Mouse (Mus musculus) heart, postnatal 36 days (tissue): ENCODE measurements around the gene Thy1. TPM values are rescaled to one million over a fixed set of nuclear protein-coding genes. Genes with fewer than 3 reads are reported as not detected.

Experiments
- DNase-seq, 2 experiments: peaks; one replicate each; pipeline ENCODE4 v3.0.0; 2021 to 2022
- intact Hi-C: fragments of 180-260 bp; cut with DNase I; formaldehyde crosslinking; loops from one replicate; pipeline ENCODE4 v1.15.1; 2025
- total RNA-seq, 2 experiments: library from RNA; stranded (reverse); gene quantifications; 2 replicates each; pipeline ENCODE4 v1.2.3; 2021

Gene Thy1
- total RNA-seq, 2 experiments from 2014 or later: 13.3 to 15.3 TPM

GRCm38 (mm10) chr9:44065177-44065576 is 22.0 kb downstream of the Thy1 start:
- intact Hi-C loops: no loop called here
- no peak for DNase-seq

GRCm38 (mm10) chr9:44066785-44067225 is 23.6 kb downstream of the Thy1 start, which contains the start of gene Usp2:
Usp2 (plus strand) TSS chr9:44067021.
- peak; percentile 100 for DNase-seq
- intact Hi-C loops: loop anchor here (2.0 kb wide), 2 partner anchors 18 to 82 kb away; no protein-coding TSS in a partner anchor

DNA sequence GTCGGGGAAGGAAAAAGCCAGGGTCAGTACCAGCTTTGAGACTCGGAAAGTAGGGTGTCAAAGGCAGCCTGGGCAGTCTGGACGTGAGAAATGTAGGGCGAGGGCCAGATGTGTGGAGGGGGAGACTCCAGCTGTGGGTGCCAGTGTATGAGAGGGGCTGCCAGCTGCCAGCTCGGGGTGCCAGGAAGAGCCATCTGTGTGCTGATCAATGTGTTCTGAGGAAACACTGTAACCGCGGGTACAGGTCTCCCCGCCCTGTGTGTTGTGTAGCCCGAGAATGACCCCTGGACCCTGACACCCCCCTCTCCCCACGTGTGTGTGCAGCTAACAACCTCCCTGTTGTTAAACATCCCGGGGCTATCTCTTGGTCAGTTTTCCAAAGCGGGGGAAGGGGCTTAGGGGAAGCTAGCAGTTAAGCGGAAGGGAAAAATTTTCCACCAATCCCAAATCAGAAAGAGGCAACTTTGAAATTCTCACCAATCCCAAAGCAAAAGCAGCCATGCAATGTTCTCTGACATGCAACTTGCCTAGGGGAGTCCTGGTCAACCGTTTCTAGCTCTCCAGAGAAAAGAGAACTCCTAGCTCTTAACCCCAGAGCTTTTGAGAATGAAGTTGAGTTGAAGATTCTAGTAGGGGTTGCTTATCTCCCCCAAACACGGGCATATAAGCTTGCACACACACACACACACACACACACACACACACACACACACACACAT is 24.2 kb downstream of the Thy1 start:
- DNase-seq: no peak
- intact Hi-C loops: loop anchor here (2.0 kb wide), 2 partner anchors 17 to 83 kb away; no protein-coding TSS in a partner anchor

DNA sequence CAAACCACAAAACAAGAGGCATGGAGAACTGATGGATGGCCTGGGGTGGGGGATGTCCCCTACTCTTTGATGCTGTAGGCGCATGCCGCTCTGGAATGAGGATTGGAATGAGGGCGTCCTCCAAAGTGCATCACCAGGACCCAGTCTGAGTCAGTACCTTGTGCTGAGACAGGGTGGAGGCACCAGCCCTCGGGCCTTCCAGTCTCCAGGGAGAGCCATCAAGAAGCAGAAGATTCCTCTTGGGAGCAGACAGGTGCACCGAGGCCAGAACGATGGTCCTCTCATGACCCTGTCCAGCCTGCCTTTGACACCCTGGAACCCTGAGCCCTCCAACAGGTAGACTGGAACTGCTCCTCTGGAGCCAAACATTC is 24.8 kb downstream of the Thy1 start:
- no peak for DNase-seq
- intact Hi-C loops: loop anchor here (2.0 kb wide), 2 partner anchors 17 to 83 kb away; no protein-coding TSS in a partner anchor

DNA sequence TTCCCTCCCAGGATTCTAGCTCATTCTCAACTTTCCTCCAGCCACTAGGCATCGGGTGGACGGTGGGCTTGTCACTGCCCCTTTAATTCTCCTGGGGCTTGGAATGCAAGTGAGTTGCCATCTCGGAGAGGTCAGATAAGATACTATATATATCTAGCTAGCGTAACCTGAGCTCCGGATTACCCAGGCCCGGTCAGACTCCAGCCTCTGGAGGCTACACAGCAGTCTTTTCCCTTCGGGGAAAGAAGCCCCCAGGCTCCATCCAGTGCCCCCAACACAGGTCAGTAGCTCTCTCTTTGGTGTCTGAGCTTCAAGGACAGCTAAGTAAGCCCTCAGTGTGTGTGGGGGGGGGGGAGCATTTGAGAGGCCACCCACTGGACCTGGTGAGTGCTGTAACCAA is 26.1 kb downstream of the Thy1 start:
- DNase-seq: peak in 1 of 2 experiments; percentile 49
- intact Hi-C loops: no loop called here

- intact Hi-C loops: no loop called here
- DNase-seq: no peak
Observed at GRCm38 (mm10) chr9:44070113-44070843, 27.1 kb downstream of the Thy1 start.

DNA sequence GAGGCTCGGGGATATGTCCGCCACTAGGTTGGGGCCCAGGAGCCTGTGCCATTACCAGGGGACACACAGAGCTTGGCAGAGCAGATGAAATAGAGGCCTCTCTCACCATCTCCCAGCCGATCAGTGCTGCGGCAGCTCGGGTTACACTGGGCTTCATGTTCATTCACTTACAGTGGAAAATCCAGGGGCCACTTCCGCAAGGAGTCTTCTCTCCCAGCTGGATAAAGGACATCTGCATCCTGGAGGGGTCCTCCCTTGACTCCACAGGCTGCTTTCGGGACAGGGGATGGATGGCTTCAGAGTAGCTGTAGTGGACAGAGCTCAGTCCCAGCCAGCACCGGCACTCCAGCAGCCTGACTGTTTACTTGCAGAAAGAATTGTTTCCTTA is 27.7 kb downstream of the Thy1 start:
- intact Hi-C loops: no loop called here
- peak in 1 of 2 experiments; percentile 21 for DNase-seq

DNA sequence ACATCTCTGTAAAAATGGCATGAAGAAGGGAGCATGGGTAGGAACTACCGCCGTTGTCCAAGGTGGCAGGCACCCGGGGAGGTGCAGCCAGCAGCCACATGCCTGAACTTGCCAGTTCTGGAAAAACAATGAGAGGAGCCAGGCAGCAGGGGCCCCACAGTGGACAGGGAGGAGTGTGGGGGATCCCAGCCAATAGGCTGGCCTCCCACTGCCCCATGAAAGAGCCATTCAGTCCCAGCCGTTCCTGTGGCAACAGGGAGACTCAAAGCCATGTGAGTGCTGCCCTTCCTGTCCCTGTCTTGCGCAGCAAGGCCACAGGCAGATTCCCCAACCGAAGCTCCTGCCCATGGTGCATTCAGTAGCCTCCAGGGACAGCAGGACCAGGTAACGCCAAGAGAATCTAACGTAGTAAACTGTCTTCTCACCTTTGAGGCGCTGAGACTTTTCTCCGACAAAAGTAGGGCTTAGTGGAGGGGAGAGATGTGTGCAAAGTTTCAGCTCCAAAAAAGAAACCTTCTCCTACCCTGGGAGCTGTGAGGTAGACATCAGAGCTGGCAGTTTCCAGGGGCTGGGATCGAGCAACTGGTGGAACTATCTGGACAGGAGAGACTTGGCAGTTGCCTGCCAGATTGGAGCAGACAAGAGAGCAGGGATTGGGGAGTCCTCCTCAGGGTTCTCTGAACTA is 28.9 kb downstream of the Thy1 start:
- DNase-seq: peak in 1 of 2 experiments; percentile 58
- intact Hi-C loops: no loop called here

GRCm38 (mm10) chr9:44072599-44072915 is 29.4 kb downstream of the Thy1 start:
- intact Hi-C loops: no loop called here
- DNase-seq: peak in 1 of 2 experiments; percentile 46

- peak in 1 of 2 experiments; percentile 31 for DNase-seq
- intact Hi-C loops: no loop called here
Observed at GRCm38 (mm10) chr9:44073115-44073514, 29.9 kb downstream of the Thy1 start.

- peak in 1 of 2 experiments; percentile 37 for DNase-seq
- intact Hi-C loops: loop anchor here (2.0 kb wide), 1 partner anchor 20 kb away; no protein-coding TSS in a partner anchor
Observed at GRCm38 (mm10) chr9:44074395-44075275, 31.5 kb downstream of the Thy1 start.

GRCm38 (mm10) chr9:44075276-44075995 is 32.3 kb downstream of the Thy1 start:
- DNase-seq: peak in 1 of 2 experiments; percentile 5
- intact Hi-C loops: loop anchor here (2.0 kb wide), 1 partner anchor 19 kb away; no protein-coding TSS in a partner anchor

DNA sequence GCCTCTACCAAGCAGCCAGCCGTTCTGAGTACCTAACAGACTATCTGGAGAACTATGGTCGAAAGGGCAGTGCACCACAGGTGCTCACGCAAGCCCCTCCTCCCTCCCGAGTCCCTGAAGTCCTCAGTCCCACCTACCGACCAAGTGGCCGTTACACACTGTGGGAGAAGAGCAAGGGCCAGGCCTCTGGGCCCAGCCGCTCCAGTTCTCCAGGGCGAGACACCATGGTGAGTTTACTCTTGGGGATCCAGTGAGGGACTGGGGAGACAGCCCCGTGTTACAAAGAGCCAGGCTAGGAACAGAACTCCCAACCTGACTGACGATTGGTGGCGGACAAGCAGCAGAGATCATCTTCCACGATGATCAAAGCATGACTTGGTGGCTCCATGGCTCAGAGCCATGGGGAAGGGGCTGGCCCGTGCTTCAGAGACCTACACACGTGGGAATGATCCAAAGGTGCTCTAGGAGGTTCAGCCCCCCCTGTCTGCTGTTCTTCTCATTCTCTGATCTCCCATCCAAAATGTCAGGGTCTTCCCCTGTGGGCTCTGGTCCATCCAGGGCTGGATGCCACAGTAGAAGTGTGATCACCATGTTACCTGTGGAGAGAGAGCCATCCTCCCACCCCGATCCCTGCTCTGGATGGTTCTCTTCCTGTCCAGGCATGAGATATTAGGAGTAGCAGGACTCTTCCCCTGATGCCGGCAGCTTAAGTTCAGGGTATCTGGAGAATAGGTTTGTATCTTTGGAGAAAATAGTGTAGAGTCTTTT is 33.0 kb downstream of the Thy1 start:
- intact Hi-C loops: loop anchor here (2.0 kb wide), 1 partner anchor 19 kb away; no protein-coding TSS in a partner anchor
- DNase-seq: peak in 1 of 2 experiments; percentile 8

GRCm38 (mm10) chr9:44076764-44077120 is 33.6 kb downstream of the Thy1 start:
- intact Hi-C loops: no loop called here
- DNase-seq: peak; percentile 59 to 72

- intact Hi-C loops: no loop called here
- no peak for DNase-seq
Observed at GRCm38 (mm10) chr9:44077266-44077910, 34.2 kb downstream of the Thy1 start.

- no peak for DNase-seq
- intact Hi-C loops: no loop called here
Observed at GRCm38 (mm10) chr9:44078136-44078797, 35.1 kb downstream of the Thy1 start.

- peak; percentile 82 to 84 for DNase-seq
- intact Hi-C loops: no loop called here
Observed at GRCm38 (mm10) chr9:44078955-44079756, 36.0 kb downstream of the Thy1 start.
